ENCODE assay signal across 37 mouse cellular contexts in the genomic region with DNA sequence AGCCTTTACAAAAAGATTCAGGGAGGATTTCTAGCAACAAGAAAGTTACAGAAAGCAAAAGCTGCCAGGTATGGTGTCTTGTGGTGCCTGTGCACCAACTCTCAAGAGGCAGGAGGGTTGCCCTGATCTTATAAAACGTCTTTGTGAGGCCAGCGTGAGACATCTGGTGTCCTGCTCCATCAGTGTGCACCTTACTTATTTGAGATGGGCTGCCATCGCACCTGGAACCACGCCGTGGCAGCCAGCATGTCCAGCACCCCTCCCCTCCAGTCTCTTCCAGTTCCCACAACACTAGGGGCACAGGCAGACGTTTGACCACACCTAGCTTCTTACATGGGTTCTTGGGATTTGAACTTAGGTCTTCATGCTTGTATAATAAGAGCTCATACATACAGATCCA. TPM values are rescaled to one million over a fixed set of nuclear protein-coding genes. Genes with fewer than 3 reads are reported as not detected.
"Had no signal": no experiment of that assay in that cellular context is flagged by ENCODE, and none has a peak within 500 bp of the region (broad histone marks: within the 10 kb centered on the region; RNA-seq: fewer than 3 reads in every experiment).

No protein-coding gene starts in this region.

- H3K4me2 ChIP-seq: heart, embryonic 11.5 days; heart, embryonic 12.5 days; heart, embryonic 13.5 days; heart, embryonic 15.5 days; hindbrain, embryonic 12.5 days; hindbrain, embryonic 13.5 days; hindbrain, embryonic 14.5 days; hindbrain, embryonic 15.5 days; intestine, embryonic 15.5 days; kidney, embryonic 15.5 days had no signal

- H3K9ac ChIP-seq: heart, embryonic 12.5 days; heart, embryonic 13.5 days; heart, embryonic 15.5 days; hindbrain, embryonic 12.5 days; hindbrain, embryonic 13.5 days; hindbrain, embryonic 14.5 days; hindbrain, embryonic 15.5 days; intestine, embryonic 15.5 days; kidney, embryonic 15.5 days had no signal

- H3K4me3 ChIP-seq: heart, adult 2 months; heart, embryonic 12.5 days; heart, embryonic 13.5 days; heart, embryonic 15.5 days; hindbrain, embryonic 10.5 days; hindbrain, embryonic 12.5 days; hindbrain, embryonic 13.5 days; hindbrain, embryonic 15.5 days; intestine, embryonic 15.5 days; kidney, embryonic 15.5 days; layer of hippocampus, adult 2 months; left cerebral cortex, adult 2 months had no signal

- DNase-seq: heart, adult 2 months; heart, postnatal 10 days; heart, postnatal 36 days; heart, postnatal 4 days; kidney, adult 18-20 months; kidney, adult 2 months; kidney, adult 8-10 months; kidney, adult 9 months; kidney, postnatal 10 days; kidney, postnatal 25 days; kidney, postnatal 36 days; kidney, postnatal 4 days; layer of hippocampus, adult 9-11 months; layer of hippocampus, postnatal 36 days had no signal

- H3K4me1 ChIP-seq: heart, embryonic 12.5 days; heart, embryonic 13.5 days; heart, embryonic 15.5 days; hindbrain, embryonic 10.5 days; hindbrain, embryonic 12.5 days; hindbrain, embryonic 13.5 days; hindbrain, embryonic 15.5 days; intestine, embryonic 15.5 days; kidney, embryonic 15.5 days had no signal

- H3K27ac ChIP-seq: heart, adult 2 months; heart, embryonic 13.5 days; heart, embryonic 15.5 days; hindbrain, embryonic 10.5 days; hindbrain, embryonic 12.5 days; hindbrain, embryonic 13.5 days; hindbrain, embryonic 14.5 days; hindbrain, embryonic 15.5 days; hindbrain, postnatal 0 days; intestine, embryonic 15.5 days; kidney, embryonic 15.5 days; kidney, postnatal 0 days; layer of hippocampus, adult 2 months; left cerebral cortex, adult 2 months had no signal

- H3K9me3 ChIP-seq: heart, embryonic 12.5 days; heart, embryonic 13.5 days; heart, embryonic 15.5 days; hindbrain, embryonic 10.5 days; hindbrain, embryonic 12.5 days; hindbrain, embryonic 13.5 days; hindbrain, embryonic 15.5 days; intestine, embryonic 15.5 days; kidney, embryonic 15.5 days had no signal

- H3K36me3 ChIP-seq: heart, embryonic 12.5 days; heart, embryonic 13.5 days; heart, embryonic 15.5 days; hindbrain, embryonic 10.5 days; hindbrain, embryonic 12.5 days; hindbrain, embryonic 13.5 days; hindbrain, embryonic 15.5 days; intestine, embryonic 15.5 days; kidney, embryonic 15.5 days had no signal

- ATAC-seq: hindbrain, embryonic 16.5 days; hindbrain, postnatal 0 days; inflammation-experienced regulatory T-cells, adult 6 months; intestine, embryonic 15.5 days; intestine, embryonic 16.5 days; intestine, postnatal 0 days had no signal

- H3K27me3 ChIP-seq: heart, embryonic 12.5 days; heart, embryonic 13.5 days; heart, embryonic 15.5 days; hindbrain, embryonic 12.5 days; hindbrain, embryonic 13.5 days; hindbrain, embryonic 15.5 days; intestine, embryonic 15.5 days; kidney, embryonic 15.5 days had no signal

RNA-seq across cellular contexts. Expression of gene Kcnmb3, which starts 3.9 kb away (rescaled TPM):
- total RNA-seq: heart, adult 2 months; heart, postnatal 36 days; hematopoietic stem cell, adult 5-6 weeks; hindbrain, postnatal 0 days; left cerebral cortex, adult 2 months had no signal
- polyA plus RNA-seq: heart, adult 2 months; heart, embryonic 12.5 days; heart, embryonic 14.5 days; heart, embryonic 15.5 days; hindbrain, embryonic 10.5 days; hindbrain, embryonic 13.5 days; hindbrain, embryonic 15.5 days; hindbrain, postnatal 0 days; intestine, embryonic 14.5 days; intestine, embryonic 15.5 days; intestine, embryonic 16.5 days; kidney, embryonic 14.5 days; kidney, embryonic 15.5 days; kidney, postnatal 0 days had no signal
